Mouse (Mus musculus): ENCODE data around the gene Phldb3.

Phldb3 gene

GRCm38 (mm10) chr7:24610144-24610878, at the start of gene Phldb3:
Phldb3 (plus strand) TSS chr7:24610763.
- DNase-seq, result peak; percentile 26

GRCm38 (mm10) chr7:24561450-24561849, 49.1 kb upstream of the Phldb3 start:
- DNase-seq, result no peak

- DNase-seq, result no peak
These were observed 47.2 kb upstream of the Phldb3 start for GRCm38 (mm10) chr7:24563191-24563836.

GRCm38 (mm10) chr7:24563837-24564206, 46.7 kb upstream of the Phldb3 start:
- no peak for DNase-seq

- DNase-seq, result peak; percentile 65
These were observed 45.8 kb upstream of the Phldb3 start for GRCm38 (mm10) chr7:24564607-24565265.

GRCm38 (mm10) chr7:24565627-24566026, 44.9 kb upstream of the Phldb3 start:
- no peak for DNase-seq

GRCm38 (mm10) chr7:24566206-24566605, 44.4 kb upstream of the Phldb3 start:
- DNase-seq, result no peak

- DNase-seq, result no peak
These were observed 42.1 kb upstream of the Phldb3 start for GRCm38 (mm10) chr7:24568512-24568911.

- no peak for DNase-seq
These were observed 39.5 kb upstream of the Phldb3 start for GRCm38 (mm10) chr7:24571071-24571470.

GRCm38 (mm10) chr7:24572455-24572854, 38.1 kb upstream of the Phldb3 start:
- peak; percentile 27 for DNase-seq

GRCm38 (mm10) chr7:24574224-24574796, 36.3 kb upstream of the Phldb3 start:
- DNase-seq, result no peak

- no peak for DNase-seq
These were observed 32.8 kb upstream of the Phldb3 start for GRCm38 (mm10) chr7:24577811-24578210.

GRCm38 (mm10) chr7:24584876-24585275, 25.7 kb upstream of the Phldb3 start:
- no peak for DNase-seq

- DNase-seq, result no peak
These were observed 24.6 kb upstream of the Phldb3 start for GRCm38 (mm10) chr7:24585995-24586394.

- DNase-seq, result peak; percentile 56
These were observed 23.7 kb upstream of the Phldb3 start for GRCm38 (mm10) chr7:24586828-24587227.

GRCm38 (mm10) chr7:24587330-24588105, 23.0 kb upstream of the Phldb3 start, which contains the start of the genes Ethe1 and Zfp575:
Ethe1 (plus strand) TSS chr7:24587543.
Zfp575 (minus strand) TSS chr7:24587641.
- DNase-seq, result peak; percentile 88

GRCm38 (mm10) chr7:24588336-24588735, 22.2 kb upstream of the Phldb3 start:
- DNase-seq, result no peak

- no peak for DNase-seq
These were observed 18.8 kb upstream of the Phldb3 start for GRCm38 (mm10) chr7:24591735-24592134.

- DNase-seq, result peak; percentile 46
These were observed 18.4 kb upstream of the Phldb3 start for GRCm38 (mm10) chr7:24592163-24592562.

- no peak for DNase-seq
These were observed 17.8 kb upstream of the Phldb3 start for GRCm38 (mm10) chr7:24592781-24593180.

GRCm38 (mm10) chr7:24593621-24594308, 16.8 kb upstream of the Phldb3 start:
- peak; percentile 81 for DNase-seq

GRCm38 (mm10) chr7:24594309-24594803, 16.2 kb upstream of the Phldb3 start:
- no peak for DNase-seq

All from retina, postnatal 1 day (tissue).